Mouse (Mus musculus) thymus, adult 18-20 months (tissue): ENCODE data around the gene Fbrs.
"Not testable (repeated sequence)": the region's sequence is repeated elsewhere in the genome, so short reads cannot be mapped to it uniquely, and the experiment has no call there.

Source experiments
- DNase-seq, 2 experiments: peaks; one replicate each; pipeline ENCODE4 v3.0.0; 2022; ENCODE audit warnings: mixed read lengths in 2 of 2

The Fbrs gene

DNA sequence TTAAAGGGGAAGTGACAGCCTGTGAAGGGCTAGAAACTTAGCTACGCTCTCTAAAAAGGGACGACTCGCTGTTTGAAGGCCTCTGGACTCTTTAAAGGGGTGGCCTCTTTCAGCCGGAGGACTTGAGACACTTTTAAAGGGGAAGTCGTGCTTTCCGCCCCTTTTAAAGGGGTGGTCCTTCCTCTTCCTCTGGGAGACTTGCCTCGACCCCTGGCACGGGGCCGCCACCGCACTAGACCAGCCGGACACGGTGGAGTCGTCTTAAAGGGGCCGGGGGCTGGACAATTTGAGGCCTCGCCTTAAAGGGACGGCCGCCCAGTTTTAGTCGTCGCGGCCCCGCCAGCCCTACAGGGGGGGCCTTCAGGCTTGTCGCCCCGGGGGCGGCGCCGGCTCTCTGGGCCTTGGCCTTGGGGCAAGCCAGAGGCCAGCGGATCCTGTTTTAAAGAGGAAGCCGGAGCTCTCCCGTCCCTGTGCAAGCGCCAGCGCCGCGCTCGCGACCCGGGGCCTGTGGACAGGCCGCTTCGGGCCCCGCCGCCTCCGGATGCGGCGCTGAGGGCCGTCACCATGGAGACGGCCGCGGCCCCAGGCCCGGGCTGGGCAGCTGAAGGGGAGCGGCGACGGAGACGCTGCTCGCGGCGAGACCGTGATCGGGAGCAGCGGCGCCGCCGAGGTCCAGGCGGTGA is at the start of gene Fbrs:
Gene Fbrs (plus strand): TSS at position 565 of the 683 bp plus-strand sequence.
- DNase-seq = peak; percentile 77 to 87

DNA sequence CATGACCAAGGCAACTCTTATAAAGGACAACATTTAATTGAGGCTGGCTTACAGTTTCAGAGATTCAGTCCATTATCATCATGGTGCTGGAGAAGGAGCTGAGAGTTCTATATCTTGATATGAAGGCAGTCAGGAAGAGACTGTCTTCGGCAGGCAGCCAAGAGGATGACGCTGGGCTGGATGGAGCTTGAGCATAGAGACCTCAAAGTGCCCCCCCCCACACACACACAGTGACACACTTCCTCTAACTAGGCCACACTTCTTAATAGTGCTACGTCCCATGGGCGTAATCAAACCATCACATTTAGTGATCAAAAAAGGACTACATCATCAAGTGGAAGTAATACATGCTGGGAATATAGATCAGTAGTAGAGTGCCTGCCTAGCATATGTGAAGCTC is 43.8 kb upstream of the Fbrs start:
- no peak for DNase-seq

DNA sequence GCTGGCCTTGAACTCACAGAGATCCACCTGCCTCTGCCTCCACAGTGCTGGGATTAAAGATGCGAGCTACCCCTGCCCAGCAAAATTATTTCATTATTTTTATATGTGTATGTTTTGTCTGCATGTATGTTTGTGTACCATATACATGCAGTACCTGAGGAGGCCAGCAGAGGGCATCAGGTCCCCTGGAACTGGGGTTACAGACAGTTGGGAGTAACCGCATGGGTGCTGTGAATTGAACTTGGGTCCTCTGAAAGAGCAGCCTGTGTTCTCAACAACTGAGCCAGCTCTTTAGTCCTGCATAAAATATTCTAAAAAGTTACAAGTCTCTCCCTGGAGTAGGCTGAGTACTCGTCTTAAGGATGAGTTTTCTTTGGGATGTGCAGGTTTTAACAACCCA is 41.3 kb upstream of the Fbrs start:
- no peak for DNase-seq

DNA sequence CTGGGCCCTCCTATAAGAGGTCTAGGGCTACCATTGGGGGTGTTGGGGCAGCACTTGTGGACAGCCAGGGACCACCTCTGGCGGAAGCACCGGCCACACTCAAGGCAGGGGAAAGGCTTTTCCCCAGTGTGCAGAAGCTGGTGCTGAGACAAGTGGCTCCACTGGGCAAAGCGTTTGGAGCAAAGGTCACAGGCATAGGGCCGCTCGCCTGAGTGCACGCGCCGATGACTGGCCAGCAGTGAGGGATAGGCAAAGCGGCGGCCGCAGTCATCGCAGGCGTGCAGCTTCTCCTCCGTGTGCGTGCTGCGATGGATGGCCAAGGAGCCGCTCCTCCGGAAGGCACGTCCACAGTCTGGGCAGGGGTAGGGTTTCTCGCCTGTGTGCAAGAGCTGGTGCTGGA is 35.0 kb upstream of the Fbrs start:
- no peak for DNase-seq

DNA sequence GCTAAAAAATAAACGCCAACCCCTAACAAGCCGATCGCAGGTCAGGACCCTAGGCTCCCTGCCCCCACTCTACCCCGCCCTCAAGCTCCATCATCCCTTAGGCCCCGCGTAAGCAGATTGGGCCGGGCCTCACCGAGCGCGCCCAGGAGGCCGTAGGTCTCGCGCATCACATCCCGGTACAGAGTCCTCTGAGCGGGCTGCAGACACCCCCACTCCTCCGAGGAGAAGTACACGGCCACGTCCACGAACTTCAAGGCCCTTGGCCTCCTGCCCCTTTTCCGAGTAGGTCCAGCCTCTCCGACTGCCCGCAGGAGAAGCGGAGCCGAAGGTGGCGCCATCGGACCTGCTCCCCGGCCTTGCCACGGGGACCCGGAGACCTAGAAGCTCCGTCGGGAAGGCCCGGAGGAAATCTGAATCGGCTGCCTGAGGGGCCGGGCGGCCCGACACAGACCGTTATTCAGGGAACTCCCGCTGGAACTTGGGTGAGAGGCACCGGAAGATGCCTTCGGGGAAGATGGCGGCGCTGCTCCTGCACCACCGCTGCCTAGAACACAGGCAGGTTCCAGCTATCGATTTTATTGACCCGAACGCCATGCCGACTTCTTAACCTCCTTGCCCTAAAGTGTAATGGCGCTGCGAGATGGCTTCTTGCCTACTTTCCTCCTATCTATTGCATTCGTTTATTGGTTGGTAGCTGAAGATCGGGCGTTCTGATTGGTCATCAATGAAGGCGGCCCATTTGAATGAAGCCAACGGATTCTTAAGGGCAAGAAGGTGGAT is 30.3 kb upstream of the Fbrs start, which contains the start of gene Zfp689:
Gene Zfp689 (minus strand): TSS at position 638 of the 780 bp plus-strand sequence.
- DNase-seq = peak; percentile 78 to 93

GRCm38 (mm10) chr7:127449966-127450365 is 29.0 kb upstream of the Fbrs start:
- no peak for DNase-seq

DNA sequence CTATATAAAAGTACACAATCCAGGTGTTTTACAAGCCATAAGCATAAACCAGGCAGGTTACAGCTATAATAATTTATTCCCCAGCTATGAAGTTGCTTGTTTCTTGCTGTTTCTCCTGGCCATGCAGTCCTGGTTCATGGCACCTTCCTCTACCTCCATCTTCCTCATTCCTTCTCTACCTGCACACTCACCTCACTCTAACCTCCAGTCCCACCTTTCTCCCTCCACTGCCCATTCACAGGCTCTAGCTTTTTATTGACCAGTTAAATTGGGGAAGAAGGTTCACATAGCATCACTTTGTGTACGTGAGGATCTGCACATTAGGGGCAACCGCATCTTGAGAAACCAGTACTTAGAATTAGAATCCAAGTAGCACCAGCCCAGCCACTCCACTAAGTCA is 25.9 kb upstream of the Fbrs start:
- no peak for DNase-seq

- no peak for DNase-seq
These were observed 24.1 kb upstream of the Fbrs start for GRCm38 (mm10) chr7:127454905-127455304.

- not testable (repeated sequence) for DNase-seq
These were observed 20.5 kb upstream of the Fbrs start for GRCm38 (mm10) chr7:127458371-127459122.

DNA sequence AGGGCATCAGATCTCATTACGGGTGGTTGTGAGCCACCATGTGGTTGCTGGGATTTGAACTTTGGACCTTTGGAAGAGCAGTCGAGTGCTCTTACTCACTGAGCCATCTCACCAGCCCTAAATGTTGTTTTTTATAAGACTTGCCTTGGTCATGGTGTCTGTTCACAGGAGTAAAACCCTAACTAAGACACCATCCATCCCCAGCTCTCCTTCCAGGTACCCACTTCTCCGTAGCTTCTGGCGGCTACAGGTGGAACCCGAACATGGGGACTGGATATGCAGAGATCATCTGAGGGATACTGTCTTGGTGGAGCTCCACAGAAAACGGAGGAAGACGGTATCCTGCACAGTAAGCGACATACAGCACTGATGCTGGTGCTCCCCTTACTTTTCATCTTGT is 19.7 kb upstream of the Fbrs start, which contains the start of gene Prr14:
Gene Prr14 (plus strand): TSS at position 301 of the 400 bp plus-strand sequence.
- not testable (repeated sequence) for DNase-seq

- no peak for DNase-seq
These were observed 13.8 kb upstream of the Fbrs start for GRCm38 (mm10) chr7:127465191-127465590.

GRCm38 (mm10) chr7:127465670-127466069 is 13.3 kb upstream of the Fbrs start:
- DNase-seq = not testable (repeated sequence)

GRCm38 (mm10) chr7:127466606-127467005 is 12.4 kb upstream of the Fbrs start:
- no peak for DNase-seq

DNA sequence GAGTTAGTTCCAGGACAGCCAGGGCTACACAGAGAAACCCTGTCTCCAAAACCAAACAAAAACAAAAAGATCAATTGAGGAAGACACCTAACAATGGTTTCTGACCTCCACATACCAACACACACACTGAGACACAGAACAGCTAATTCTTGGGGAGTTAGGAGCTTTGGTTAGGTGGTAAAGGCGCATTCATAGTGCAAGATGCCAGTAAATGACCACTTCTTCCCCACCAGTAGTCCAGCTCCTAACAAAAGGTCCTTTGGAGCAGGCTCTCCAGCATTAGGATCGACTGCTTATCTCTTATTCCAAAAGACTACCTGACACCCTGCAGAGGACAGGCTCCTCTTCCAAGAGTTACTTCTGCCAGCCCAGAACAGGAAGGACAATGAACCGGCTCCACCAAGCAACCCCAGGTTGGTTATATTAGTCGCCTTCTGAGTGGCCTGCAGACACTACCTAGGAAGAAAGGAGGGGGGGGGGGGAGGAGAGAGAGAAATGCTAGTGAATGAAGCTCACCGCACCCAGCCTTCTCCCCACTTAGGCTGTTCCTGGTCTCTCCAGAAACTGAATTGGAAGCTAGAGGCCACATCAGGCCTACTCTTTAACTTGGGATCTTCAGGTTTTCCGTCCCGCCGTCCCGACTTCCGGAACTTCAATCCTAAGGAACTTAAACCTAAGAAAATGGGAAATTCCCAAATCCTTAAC is 8.8 kb upstream of the Fbrs start:
- DNase-seq = no peak

DNA sequence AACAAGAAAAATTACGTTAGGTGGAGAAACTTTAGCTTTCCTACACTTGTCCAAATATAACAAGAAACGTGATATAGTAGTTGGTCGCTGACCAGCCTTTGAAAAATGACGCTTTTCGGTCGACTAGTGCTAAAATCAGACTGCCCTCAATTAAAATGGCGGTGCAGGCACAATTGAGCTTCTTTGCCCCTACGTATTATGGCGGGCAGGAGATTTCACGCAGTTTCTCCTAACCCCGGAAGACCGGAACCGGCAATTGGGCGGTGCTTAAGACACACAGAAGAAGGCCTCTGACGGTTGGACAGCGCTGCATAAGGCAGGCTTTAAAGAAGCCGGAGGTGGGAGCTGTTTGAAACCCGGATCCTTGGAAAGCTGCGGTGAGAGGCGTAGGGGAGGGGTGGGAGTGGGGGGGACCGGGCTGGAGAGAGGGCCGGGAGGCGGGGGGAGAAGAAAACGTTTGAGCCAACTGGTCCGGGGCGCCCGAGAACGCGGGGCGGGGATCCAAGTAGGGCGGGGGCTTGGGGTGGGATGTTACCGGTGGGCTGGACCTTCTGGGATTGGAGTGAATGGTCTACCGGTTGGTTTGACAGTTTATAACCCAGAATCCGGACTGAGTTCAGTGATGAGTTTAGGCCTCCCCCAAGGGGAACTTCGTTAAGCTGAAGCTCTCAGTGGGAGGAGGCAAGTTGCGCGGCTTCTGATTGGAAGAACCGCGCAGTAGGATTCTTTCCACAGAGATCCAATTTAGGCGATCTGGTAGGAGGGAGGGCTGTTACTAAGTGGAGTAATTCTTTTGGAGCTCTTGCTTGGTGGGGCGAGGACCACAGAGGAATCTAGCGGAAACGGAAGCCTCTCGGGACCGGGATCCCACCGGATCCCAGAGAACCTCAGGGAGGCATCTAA is 8.0 kb upstream of the Fbrs start:
- DNase-seq = peak; percentile 87 to 92

- peak; percentile 48 to 56 for DNase-seq
These were observed 7.4 kb upstream of the Fbrs start for GRCm38 (mm10) chr7:127471646-127472010.

GRCm38 (mm10) chr7:127472060-127472459 is 6.9 kb upstream of the Fbrs start:
- DNase-seq = no peak

GRCm38 (mm10) chr7:127473705-127474104 is 5.3 kb upstream of the Fbrs start:
- DNase-seq = no peak

DNA sequence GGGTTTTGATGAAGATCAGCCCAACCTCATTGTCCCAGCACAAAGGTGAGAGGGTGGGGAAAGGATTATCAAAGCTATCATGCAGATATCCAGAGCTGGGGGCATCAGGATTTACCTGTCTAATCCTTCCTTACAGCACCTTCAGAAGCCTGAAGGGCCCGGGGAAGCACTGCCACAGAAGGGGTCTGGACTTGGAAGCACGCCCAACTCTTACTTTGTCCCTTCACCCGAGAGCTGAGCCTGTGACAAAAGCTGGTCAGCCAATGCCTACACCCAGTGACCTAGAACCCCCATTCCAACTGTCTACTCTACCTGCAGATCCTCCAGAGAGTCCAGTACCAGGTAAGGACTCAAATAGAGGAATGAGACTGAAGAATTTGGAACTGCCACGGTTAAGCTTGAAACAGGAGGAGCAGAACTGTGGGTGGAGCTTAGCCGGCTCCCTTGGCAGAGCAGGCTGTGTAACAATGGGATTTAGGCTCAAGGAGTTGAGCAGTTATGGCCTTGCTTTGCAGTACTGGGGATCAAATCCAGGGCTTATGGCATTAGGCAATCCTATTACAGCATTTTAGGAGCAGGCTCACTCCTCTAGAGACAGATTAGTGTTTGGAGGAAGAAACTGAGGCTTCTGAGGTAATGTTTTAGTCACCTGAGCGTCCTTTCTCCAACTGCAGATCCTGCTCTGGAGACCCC is 4.5 kb upstream of the Fbrs start:
- DNase-seq = no peak

DNA sequence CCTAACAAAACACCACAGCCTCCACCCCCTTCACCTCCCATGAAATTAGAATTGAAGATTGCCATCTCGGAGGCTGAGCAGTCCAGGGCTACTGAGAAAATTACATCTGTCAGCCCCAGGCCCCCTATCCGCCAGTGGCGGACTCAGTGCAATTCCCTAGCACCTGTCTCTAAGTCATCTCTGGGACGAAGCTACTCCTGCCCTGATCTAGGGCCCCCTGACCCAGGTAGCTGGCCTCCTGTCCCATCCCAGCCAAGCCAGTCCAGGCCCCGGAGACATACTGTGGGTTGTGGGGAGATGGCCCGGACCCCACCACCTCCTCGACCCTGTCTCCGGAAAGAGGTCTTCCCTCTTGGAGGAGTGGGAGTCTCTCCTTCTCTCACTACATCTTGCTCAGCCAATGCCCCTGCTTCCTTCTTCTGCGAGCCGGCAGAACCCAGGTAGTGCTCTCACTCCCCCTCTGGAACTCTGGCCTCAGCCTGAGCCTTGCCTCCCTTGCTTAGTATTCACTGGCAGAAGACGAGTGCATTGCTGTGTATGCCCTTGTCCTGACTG is 3.7 kb upstream of the Fbrs start:
- no peak for DNase-seq

- DNase-seq = no peak
These were observed 2.7 kb upstream of the Fbrs start for GRCm38 (mm10) chr7:127476336-127476735.
